Mouse (Mus musculus) right cerebral cortex, postnatal 4 days (tissue): ENCODE results near the gene Cobll1.

Experiments used
- DNase-seq: peaks from one replicate; pipeline ENCODE4 v3.0.0-alpha.2; 2022

Gene Cobll1

DNA sequence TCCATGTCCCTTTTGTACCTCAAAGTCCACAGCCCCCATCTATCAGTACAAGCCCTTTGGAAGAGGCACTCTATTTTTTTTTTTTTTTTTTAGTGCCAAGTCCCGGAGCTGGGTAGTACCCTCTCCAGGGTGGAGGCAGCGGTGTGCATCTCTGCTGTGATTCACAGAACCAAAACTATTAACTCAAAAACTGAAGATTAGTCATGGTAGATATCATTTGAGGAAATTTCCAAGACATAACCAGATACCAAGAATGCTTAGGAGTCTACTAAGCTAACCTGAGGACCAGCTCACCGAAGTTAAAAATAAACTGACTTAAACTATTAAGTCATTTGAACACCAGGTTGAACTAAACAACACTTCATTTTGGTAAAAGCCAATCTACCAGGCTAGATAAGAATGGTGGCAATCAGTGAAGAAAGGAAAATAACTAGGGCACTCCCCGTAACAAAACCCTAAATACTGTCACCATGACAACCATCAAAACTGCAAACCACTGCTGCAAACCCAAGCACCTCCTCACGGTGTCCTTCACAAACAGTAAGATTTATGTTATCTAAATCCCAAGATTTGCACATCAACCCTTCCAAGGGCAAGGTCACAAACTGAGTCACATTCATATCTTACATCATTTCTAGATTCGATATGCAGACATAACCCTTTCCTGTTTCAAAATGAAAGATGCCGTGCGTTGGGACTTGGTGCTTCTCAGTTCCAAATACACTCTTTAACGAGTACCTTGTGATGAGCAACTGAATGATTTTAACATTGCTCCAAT lies 43.8 kb downstream of the Cobll1 start:
- DNase-seq, result no peak

DNA sequence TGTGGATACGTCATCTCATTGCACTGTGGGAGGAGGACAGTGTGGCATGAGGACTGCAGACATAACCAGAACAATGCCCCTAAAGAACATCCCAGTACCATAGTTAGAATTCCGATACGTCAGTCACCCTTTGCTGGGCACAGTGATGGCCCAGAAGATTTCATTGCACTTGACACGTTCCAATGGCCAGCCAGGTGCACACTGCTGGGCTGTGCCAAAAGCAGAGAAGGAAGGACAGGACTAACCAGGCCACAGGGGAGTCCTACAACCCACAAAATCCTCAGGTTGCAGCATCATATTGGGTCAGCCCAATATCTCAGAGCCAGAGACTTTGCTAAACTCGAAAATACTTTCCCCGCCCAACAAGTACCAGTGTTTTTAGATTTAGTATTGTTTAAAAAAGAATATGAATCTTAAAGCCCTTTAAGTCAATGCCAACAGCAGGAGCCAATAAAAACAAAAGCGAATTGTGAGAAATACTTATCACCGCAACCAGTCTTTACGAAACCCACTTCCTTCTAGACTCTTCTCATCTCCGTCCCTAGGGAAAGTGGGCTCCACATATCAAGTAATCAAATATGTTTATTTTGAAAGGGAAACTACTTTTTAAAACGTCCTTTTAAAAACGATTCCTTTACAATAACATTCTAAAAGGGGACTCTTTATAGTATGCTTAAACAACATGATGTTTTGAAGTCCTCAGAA lies 46.0 kb downstream of the Cobll1 start:
- no peak for DNase-seq

DNA sequence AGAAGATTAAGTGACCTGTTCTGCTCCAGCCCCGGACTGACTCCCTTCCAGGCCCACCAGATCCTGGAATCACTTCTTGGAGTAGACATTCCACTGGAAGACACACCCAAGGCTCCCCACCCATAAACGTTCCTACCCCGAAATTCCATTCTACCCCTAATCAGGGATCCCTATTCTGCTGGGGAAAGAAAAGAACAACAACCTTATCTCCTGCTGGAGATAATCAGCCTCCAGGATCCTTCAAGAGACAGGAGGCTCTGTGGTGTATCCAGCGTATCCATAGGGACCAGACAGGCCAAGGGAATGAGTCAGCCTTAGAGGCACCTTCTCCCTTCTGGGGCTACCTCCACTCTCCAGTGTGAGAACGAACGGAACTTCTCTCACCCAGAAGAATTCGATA lies 47.8 kb downstream of the Cobll1 start:
- DNase-seq, result no peak

DNA sequence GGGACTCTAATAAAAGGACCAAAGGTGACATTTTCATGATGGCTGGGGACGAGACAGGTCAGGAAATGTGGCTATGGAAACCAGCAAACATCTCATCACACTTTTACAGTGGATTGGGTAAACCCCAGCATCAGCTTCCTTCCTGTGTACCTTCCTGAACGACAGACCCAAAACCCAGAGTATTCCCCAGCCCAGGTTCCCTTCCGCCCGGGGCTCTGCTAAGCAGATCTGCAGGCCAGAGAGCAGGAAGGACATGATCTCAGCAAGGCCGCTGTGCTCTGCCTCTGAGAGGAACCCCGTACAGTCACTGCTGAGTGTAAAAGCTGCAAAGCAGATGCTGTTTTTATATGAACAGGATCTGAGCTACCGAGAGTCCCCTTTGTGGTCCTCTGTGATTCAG lies 49.9 kb downstream of the Cobll1 start:
- no peak for DNase-seq

DNA sequence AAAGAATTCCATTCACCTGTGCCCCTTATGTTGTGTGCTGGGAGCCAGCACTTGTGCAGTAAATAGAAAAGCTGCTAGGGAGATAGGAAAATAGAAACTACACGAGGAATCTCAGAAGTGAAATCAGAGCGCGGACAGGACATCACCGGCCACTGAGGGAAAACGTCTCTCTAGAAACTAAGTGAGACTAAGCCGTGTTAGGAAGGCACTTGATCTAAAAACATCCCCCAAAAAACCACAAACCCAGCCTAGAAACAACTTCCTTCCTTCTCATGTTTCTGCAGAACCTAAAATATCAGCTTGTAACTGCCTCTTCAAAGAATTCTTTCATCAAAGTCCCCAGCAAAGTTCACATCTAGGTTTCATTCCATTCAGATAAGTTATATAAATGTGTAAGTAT lies 50.6 kb downstream of the Cobll1 start:
- DNase-seq, result no peak

DNA sequence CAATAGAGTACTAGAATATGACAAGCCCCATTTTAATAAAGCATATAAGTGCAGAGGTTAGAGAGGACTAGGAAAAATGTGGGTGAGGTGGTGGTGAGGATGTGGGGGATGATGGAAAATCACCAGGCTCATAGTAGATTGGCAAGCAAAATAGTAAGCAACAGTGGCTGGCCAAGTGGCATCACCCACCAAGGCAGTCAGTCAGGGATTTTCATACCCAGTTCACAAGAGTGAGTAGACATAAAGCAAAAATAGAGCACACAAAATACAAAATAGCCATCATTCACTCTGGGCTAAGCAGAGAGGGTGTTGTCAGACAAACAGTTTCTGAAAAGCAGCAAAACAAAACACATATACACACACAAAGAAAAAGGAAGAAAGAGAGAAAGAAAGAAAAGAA lies 51.6 kb downstream of the Cobll1 start:
- no peak for DNase-seq

DNA sequence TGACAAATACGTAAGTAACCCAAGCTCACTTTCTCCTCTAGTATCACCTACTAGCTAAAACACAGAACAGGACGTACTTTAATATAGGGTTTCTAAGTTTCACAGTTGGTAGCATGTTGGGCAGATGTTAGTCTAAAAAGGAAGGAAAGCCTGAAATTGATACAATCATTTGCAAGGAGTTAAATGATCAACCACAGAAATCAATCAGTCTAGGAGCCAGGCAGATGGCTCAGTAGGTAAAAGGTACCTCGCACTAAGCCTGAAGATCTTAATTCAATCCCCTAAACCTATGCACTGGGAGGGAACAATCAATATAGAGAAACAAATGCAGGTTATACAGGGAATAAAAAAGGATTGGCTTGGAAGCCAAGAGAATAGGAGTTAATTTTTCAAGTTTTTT lies 52.0 kb downstream of the Cobll1 start:
- no peak for DNase-seq

DNA sequence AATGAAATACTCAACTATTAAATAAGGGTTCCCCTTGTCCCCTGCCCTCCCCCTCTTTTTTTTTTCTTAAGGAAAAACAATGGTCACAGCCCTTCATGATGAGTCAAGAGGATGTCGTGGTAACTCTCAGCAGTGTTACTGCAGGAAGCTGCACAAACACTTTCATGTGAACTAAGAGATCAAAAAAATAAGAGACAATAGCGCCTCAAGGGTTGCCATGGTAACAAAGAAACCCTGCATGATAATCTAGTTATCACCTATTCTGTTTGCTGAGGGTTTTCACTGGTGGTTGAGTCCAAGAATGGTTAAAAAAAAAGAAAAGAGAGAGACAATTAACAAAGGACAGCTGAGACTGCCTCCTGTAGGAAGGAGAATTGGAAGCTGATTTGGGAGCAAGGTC lies 56.5 kb downstream of the Cobll1 start:
- no peak for DNase-seq

DNA sequence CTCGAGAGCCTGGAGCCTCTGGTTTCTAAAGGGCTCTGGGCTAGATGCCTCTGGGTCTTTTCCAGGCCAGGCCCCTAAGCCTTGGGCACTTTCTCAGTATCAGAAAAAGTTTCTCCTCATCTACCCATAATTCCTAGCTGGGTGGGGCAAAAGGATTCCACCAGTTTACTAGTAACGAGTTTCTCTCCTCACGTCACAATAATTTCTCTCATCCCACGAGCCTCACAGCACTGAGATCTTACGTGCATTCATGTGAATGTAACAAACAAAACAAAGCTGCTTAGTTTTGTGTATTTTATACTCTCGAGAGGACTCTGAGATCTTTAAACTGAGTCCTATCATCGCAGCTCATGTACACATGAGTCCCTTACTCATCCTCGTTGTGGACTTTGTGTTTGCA lies 57.5 kb downstream of the Cobll1 start:
- DNase-seq, result no peak

DNA sequence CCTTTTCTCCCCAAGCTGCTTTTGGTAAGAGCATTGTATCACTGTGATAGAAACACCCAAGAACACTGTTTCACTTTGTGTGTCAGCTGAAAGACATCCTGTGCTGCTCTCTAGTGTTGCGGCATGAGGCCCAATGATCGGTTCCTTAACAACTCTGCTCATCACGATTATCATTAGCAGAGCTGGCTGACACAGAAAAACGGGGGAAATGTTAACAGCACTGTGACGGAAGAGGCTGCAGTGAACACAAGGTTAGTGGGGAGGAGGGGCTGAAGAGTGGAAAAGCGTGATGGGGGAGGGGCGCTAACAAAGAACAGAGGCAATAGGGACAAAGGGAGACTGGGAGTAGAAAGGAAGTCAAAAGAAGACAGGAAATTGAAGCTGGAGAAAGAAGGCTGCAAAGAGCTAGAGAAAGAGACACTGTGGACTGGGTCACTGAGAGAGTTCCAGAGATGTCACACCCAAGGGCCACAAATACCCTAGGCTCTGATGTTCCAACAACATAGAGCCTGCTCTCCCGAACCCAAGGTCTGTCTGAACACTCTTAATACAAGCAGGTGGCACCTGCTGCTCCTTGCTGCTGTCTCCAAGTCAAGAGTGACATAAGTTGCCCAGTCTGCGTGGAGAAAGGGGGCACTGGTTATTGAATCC lies 58.0 kb downstream of the Cobll1 start:
- DNase-seq, result no peak

DNA sequence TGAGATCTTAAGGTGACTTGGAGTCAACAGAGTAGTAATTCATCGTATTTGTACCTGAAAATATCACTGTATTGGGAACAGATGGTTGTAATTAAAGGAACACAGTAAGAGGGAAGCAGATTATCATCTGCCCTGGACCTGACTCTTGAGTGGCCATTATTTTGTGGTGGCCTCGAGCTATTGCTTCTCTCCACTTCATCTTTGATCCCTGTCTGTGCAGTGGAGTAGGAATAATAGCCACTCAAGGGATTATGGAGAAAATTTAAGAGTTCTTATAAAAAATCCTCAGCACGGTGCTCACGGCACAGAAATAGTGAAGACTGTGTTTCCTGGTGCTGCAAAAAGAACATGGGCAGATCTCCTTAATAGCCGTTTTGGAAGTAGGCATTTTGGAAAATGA lies 63.6 kb downstream of the Cobll1 start:
- DNase-seq, result no peak

DNA sequence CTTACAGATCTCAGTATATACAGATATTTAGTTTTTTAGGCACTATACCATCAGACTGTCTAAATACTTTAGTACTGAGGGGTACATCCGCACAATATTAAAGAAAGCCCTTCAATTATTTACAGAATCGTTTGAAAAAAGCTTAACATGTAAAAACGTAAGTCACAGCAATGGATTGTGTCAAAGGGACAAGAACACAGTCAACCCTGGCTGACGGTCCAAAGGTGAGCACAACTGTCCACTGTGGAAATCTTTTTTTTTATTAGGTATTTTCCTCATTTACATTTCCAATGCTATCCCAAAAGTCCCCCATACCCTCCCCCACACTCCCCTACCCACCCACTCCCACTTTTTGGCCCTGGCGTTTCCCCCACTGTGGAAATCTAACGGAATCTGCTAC lies 67.1 kb downstream of the Cobll1 start:
- DNase-seq, result no peak

DNA sequence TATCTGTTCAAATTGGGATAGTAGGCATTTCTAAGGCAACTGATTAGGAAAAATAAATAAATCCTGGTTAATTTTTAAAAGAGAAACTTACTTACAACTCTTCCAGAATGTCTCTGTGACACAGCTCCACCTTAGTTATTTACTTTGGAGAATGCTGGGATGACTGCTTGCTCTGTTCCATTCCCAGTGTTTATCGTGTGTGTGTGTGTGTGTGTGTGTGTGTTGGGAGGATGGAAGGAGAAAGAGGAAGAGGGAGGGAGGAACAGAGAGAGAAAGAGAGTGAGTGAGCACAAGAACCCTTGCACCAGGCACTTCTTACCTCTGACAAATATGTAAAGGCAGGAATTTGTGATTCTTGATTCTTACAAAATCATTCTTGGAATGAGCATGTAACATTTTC lies 67.7 kb downstream of the Cobll1 start:
- no peak for DNase-seq

DNA sequence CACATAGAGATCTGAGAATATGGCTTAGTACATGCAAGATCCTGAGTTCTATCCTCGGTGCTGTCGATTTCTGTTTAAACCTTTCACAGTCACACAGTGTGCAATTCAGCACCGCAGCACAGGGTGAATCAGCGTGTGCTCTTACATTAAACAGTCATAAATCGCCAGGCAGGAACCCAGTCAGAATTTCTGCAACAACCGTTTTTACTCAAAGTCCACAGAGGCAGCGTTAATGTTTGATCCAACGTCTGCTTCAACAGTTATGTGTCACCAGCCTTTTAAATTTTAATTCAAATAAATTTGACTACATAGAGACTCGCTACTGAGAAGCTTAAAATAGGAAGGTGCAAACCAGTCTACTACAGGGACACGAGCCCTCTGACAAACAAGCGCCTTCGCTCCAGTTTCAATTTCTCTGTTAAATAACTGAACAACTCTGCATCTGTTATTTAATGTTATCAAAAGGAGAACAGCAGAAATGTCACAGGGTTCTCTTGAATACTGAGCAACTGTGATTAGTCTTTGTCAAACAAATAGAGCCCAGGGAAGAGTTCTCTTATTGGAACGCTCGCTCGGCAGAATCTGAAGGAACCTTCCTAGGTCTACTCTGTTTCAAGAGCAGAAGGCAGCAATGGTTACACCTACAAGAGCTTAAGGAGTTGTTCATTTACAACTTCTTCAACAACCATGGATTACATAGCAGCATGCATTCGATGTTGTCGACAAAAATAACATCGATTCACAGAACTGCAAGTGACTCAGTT lies 68.3 kb downstream of the Cobll1 start:
- DNase-seq, result no peak

DNA sequence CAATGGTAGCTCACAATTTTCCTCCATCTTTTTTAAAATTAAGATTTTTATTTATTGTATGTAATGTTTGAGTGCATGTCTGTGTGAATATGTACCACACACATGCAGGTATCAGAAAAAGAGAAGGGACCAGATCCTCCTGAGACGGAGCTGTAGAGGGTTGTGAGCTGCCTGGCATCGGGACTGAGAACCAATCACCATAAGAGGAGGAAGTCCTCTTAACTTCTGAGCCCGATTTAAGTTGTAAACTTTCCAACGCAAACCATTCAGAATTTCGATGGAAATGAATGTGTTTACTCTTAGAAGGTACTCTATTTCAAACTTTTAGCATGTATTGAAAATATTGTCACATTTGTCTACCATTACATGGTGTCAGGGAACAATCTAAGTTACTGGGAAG lies 68.9 kb downstream of the Cobll1 start:
- DNase-seq, result no peak

DNA sequence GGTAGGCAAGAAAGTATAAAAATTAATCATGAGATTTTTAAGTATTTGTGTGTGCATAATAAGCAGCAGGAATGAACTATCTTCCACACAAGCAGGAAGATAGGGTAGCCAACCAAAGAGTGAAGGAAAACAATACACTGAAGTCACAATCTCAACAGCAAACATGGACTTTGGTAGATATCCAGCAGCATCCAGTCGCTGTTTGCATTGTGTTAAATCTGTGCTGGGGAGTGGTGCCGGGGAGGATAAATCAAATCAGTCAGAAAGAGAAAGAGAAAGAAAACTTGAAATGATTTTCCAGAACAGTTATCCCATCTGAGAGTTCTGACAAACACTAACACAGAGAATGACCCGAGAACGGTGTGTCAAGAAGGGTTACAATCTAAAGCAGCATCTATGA lies 75.2 kb downstream of the Cobll1 start:
- no peak for DNase-seq

DNA sequence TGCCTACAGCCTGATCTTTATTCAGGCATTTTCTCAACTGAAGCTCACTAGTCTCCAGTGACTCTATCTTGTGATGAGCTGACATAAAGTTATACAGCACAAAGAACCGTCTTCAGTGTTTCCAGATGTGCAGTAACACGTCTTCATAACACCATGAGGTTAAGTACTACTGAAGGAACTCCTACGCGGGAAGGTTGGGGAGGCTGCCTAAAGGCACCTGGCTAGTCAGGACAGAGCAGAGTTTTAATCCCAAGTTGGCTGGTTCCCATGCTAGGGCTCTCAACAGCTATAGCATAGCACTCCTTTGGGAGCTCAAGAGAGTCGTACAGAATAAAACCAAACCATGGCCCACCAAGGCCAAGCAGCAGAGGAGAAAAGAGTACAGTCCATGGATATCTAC lies 76.6 kb downstream of the Cobll1 start:
- no peak for DNase-seq

DNA sequence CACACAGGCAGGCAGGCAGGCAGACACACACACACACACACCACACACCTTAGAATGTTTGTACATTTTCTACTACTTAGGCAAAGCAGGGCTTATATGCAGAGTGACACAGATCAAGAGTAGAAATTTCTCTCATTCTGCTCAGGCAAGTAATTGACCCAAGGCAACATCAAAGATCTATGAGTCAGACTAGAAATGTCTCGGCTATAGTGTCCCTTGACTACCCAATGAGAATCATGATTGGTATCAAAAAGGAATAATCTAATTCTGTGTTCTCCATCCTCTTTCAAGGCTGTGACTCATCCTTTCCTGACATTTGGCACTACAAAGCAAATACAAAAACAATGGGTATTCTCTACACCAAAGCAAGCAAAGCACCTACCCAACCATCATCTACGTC lies 77.5 kb downstream of the Cobll1 start:
- DNase-seq, result no peak

DNA sequence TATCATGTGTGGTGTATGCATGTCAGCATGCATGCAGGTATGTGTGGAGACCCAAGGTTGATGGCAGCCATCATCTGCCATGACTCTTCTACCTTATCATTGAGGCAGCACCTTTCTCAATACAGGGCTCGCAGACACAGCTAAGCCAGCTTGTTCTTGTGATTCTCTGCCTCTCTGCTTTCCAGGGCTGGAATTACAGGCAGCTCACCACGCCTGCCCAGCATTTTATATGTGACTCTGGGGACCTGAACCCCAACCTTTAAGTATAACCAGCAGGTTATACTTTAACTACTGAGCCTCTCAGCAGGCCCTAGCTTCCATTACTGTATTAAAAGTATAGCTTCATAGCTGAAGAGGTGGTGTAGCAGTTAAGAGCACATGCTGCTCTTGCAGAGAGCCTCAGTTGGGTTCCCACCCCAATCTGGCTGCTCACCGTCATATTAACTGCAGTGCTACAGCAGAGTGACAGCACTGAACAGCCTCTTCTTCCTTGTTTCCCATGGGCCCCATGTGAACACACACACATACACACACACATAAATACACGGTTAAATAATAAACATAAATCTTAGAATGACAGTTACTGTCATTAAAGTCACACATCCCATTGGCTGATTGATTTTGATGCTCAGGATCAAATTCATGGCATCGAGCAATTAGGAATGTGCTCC lies 81.1 kb downstream of the Cobll1 start:
- DNase-seq, result no peak

DNA sequence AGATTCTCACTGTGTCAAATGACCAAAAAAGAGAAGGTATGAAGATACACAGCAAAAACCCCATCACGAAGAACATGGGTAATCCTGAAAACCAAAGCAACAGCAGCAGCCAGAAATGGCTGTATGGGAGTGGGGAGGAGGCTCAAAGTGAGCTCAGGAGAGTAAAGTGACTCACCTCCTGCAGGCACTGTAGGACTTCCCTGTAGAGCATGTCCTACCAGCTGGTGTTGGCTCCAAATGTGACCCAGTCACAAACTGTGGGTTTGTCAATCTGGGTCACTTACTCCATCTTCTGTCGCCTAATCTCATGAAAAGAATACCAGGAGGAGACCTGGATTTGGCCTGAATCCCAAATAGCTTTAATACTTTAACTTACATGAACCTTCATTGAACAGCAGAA lies 81.9 kb downstream of the Cobll1 start:
- DNase-seq, result no peak

DNA sequence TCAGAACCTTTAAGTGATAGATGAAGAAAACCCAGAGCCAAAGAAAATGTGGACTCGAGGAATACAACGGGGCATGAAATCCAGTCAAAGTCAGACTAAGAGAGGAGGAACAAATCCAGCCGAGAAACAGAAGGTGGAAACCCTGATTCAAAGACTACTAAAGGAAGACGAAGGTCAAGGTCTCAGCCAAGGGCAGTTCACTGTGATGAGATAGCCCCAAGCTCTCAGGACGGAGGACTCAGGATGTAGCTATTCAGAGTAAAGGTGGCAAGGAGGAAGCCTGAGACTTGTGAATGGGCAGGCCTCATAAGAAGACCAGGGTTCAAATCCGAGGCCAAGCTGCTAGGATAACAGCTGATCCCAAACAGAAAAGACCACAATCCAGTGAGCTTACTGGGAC lies 90.3 kb downstream of the Cobll1 start:
- DNase-seq, result no peak

DNA sequence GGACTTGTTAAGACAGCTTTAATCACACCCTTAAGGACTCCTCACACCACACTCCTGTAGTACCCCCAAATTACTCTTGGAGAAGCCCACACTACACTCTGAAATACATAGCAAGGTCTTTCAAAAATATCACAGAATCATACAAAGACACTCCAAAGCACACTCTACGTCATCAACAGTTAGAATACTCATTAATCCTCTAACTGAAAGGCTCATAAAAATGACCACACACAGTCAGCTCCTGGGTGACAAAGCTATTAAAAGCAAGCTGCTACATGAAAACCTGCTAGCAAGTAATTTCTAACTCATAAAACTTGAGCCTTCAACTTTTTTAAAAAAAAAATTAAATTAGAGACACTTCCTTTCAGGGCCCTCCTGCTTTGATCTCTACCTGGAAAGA lies 91.8 kb downstream of the Cobll1 start:
- no peak for DNase-seq
